Mouse (Mus musculus): ENCODE data around the gene Gm5849. TPM values are rescaled to one million over a fixed set of nuclear protein-coding genes. Genes with fewer than 3 reads are reported as not detected.

The Gm5849 gene
- not detected in 2 replicates for polyA plus RNA-seq (2012; rRNA removed)

GRCm38 (mm10) chr3:90777776-90778175, at the start of gene Gm5849:
Gene Gm5849 (minus strand): TSS chr3:90777876.

GRCm38 (mm10) chr3:90726606-90727005, 51.1 kb downstream of the Gm5849 start, which contains the start of gene Pglyrp4:
Gene Pglyrp4 (plus strand): TSS chr3:90726906.

Other genes with a start within 250 kb of the Gm5849 start
- gene S100a16, start 240.6 kb downstream of the Gm5849 start, polyA plus RNA-seq (2012; rRNA removed): 164 and 185 TPM in 2 replicates
- gene S100a3, start 217.3 kb downstream of the Gm5849 start, polyA plus RNA-seq (2012; rRNA removed): 1.00 and 1.2 TPM in 2 replicates
- not detected in 2 replicates for gene S100a2, start 187.6 kb downstream of the Gm5849 start, polyA plus RNA-seq (2012; rRNA removed)
- gene Gm42674, start 176.0 kb downstream of the Gm5849 start, polyA plus RNA-seq (2012; rRNA removed): not detected in 2 replicates
- gene S100a4, start 174.1 kb downstream of the Gm5849 start, polyA plus RNA-seq (2012; rRNA removed): 2.5 and 3.0 TPM in 2 replicates
- not detected in 2 replicates for gene S100a5, start 169.4 kb downstream of the Gm5849 start, polyA plus RNA-seq (2012; rRNA removed)
- gene S100a6, start 165.0 kb downstream of the Gm5849 start, polyA plus RNA-seq (2012; rRNA removed): 870 and 990 TPM in 2 replicates
- 0.55 and 1.5 TPM in 2 replicates for gene S100a7a, start 123.9 kb downstream of the Gm5849 start, polyA plus RNA-seq (2012; rRNA removed)
- gene S100a8, start 108.9 kb downstream of the Gm5849 start, polyA plus RNA-seq (2012; rRNA removed): not detected in 2 replicates
- gene S100a9, start 82.2 kb downstream of the Gm5849 start, polyA plus RNA-seq (2012; rRNA removed): 0.21 TPM in 1 of 2 replicates, not detected in the other
- 1.9 and 2.0 TPM in 2 replicates for gene Pglyrp4, start 51.0 kb downstream of the Gm5849 start, polyA plus RNA-seq (2012; rRNA removed)